Mouse (Mus musculus) left cerebral cortex, adult 9 months (tissue): ENCODE measurements around the gene Tanc1.

ENCODE experiments used
- DNase-seq, 2 experiments: peaks; one replicate each; pipeline ENCODE4 v3.0.0; 2022; ENCODE audit warnings: low spot score in 2 of 2

The Tanc1 gene

GRCm38 (mm10) chr2:59882742-59883281, 271.0 kb downstream of the Tanc1 start:
- no peak for DNase-seq

DNA sequence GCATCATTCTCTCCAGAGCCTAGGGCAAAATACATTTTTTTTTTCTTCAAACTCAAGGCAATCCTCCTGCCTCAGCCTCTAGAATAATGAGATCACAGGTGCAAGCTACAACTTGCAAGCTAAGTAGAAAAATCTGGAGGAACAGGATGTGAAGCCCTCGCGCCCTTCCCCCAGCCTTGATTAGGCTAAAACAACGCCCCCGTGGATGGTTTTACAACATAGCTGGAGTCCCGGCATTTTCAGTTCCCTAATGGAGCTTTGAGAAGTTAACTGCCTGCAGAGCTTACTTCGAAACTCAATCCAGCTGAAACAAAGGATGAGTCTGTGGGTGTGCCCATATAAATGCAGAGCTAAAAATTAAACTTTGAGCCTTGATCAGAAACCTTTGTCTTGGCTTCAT, 277.9 kb downstream of the Tanc1 start:
- DNase-seq, result no peak
